Mouse (Mus musculus) kidney, adult 2 months (tissue): Measurements from ENCODE around the gene Adgrg1. TPM values are rescaled to one million over a fixed set of nuclear protein-coding genes. Genes with fewer than 3 reads are reported as not detected.
"Not testable (repeated sequence)": the region's sequence is repeated elsewhere in the genome, so short reads cannot be mapped to it uniquely, and the experiment has no call there.

ENCODE experiments used
- DNase-seq: peaks from one replicate; pipeline ENCODE4 v3.0.0; 2021
- H3K27ac ChIP-seq: fragments of 200-500 bp; 2 replicates; pipeline ENCODE4 v1.5.1; 2012; ENCODE audit warnings: low read depth, low read length, control low read depth, inconsistent platforms; ENCODE audit not compliant: insufficient read depth
- H3K27me3 ChIP-seq: fragments of 200-500 bp; replicated peaks from 2 replicates; pipeline ENCODE4 v1.6.1; 2012; ENCODE audit warnings: mild to moderate bottlenecking, moderate library complexity, low read length, inconsistent platforms; ENCODE audit not compliant: control insufficient read depth, insufficient read depth
- H3K36me3 ChIP-seq: fragments of 200-500 bp; 2 replicates; pipeline ENCODE4 v1.6.1; 2012; ENCODE audit warnings: mild to moderate bottlenecking, moderate library complexity, low read length, inconsistent platforms; ENCODE audit not compliant: control insufficient read depth, insufficient read depth
- H3K4me1 ChIP-seq: fragments of 200-500 bp; 2 replicates; pipeline ENCODE4 v1.6.1; 2011; ENCODE audit warnings: low read length; ENCODE audit not compliant: control insufficient read depth, insufficient read depth
- H3K4me3 ChIP-seq: fragments of 200-500 bp; 2 replicates; pipeline ENCODE4 v1.5.1; 2011; ENCODE audit warnings: mild to moderate bottlenecking, low read depth, low read length, control low read depth; ENCODE audit not compliant: insufficient read depth
- CTCF ChIP-seq: fragments of 200-500 bp; conservative IDR thresholded peaks from 2 replicates; pipeline ENCODE4 v1.5.1; 2011; ENCODE audit warnings: low read depth, mild to moderate bottlenecking, control low read depth, low read length, moderate library complexity, mixed read lengths; ENCODE audit not compliant: insufficient read depth, insufficient read length
- POLR2A ChIP-seq: fragments of 200-500 bp; IDR thresholded peaks from one replicate; pipeline ENCODE4 v1.6.1; 2011; ENCODE audit warnings: low read depth, low read length, control low read depth
- WGBS: fragments of 180-500 bp; shearing (Covaris S2); methylation state at CpG from one replicate; pipeline ENCODE4 v1.1.7; 2018; 5-methylcytosine and 5-hydroxymethylcytosine counted together
- polyA plus RNA-seq: library from polyadenylated mRNA; depleted of rRNA; stranded (reverse); fragments of >200 nt; gene quantifications from 2 replicates; pipeline ENCODE4 v1.2.3, GENCODE M21; 2012

Adgrg1 gene
- polyA plus RNA-seq, 1 experiment: 342 TPM

GRCm38 (mm10) chr8:95025421-95025820 lies 50.9 kb downstream of the Adgrg1 start:
- TF ChIP-seq POLR2A (no peak), CTCF (peak; percentile 51)
- no peaks in the 10 kb centered on the region for H3K27me3 ChIP-seq
- peak; percentile 34 for DNase-seq
- H3K4me1 ChIP-seq: no peaks in the 10 kb centered on the region
- no peak overlapping the region for H3K4me3 ChIP-seq
- 82% methylated on average over 2 of the region's 2 CpGs for WGBS
- H3K36me3 ChIP-seq: no peaks in the 10 kb centered on the region
- H3K27ac ChIP-seq: no peak overlapping the region

GRCm38 (mm10) chr8:95028391-95028790 lies 53.8 kb downstream of the Adgrg1 start:
- not testable (repeated sequence) for H3K36me3 ChIP-seq, H3K4me3 ChIP-seq, H3K27ac ChIP-seq, H3K4me1 ChIP-seq, H3K27me3 ChIP-seq, DNase-seq
- 61% methylated on average over 7 of the region's 7 CpGs for WGBS

GRCm38 (mm10) chr8:95037106-95037925 lies 62.8 kb downstream of the Adgrg1 start:
- DNase-seq: peak; percentile 43
- Histone ChIP-seq H3K27ac (no peak overlapping the region), H3K27me3 (no peaks in the 10 kb centered on the region), H3K4me3 (no peak overlapping the region), H3K36me3 (no peaks in the 10 kb centered on the region), H3K4me1 (peaks cover 4% of the 10 kb centered on the region; the same call in 1 of the 2 replicates)
- TF ChIP-seq POLR2A (no peak), CTCF (no peak)
- WGBS: 51% methylated on average over 7 of the region's 7 CpGs

- TF ChIP-seq POLR2A: no peak
- TF ChIP-seq CTCF: no peak
- no peak overlapping the region for H3K4me3 ChIP-seq
These were observed 67.6 kb downstream of the Adgrg1 start for GRCm38 (mm10) chr8:95041883-95042784.

GRCm38 (mm10) chr8:95044811-95045210 lies 70.3 kb downstream of the Adgrg1 start:
- H3K36me3 ChIP-seq: no peaks in the 10 kb centered on the region
- TF ChIP-seq CTCF (no peak), POLR2A (no peak)
- DNase-seq: no peak
- no peak overlapping the region for H3K27ac ChIP-seq
- no peaks in the 10 kb centered on the region for H3K27me3 ChIP-seq
- no peak overlapping the region for H3K4me3 ChIP-seq
- 82% methylated on average over 4 of the region's 4 CpGs for WGBS
- peaks cover 8% of the 10 kb centered on the region; the same call in 1 of the 2 replicates for H3K4me1 ChIP-seq

More at GRCm38 (mm10) chr8:95041883-95042784, 67.6 kb downstream of the Adgrg1 start:
- Histone ChIP-seq H3K27ac (peak overlapping the region; percentile 62; the same call in 1 of the 2 replicates), H3K27me3 (no peaks in the 10 kb centered on the region), H3K36me3 (no peaks in the 10 kb centered on the region), H3K4me1 (peaks cover 8% of the 10 kb centered on the region; the same call in 1 of the 2 replicates)
- peak; percentile 56 for DNase-seq
- 45% methylated on average over 6 of the region's 6 CpGs for WGBS

- Histone ChIP-seq H3K27me3 (no peaks in the 10 kb centered on the region), H3K27ac (no peak overlapping the region), H3K4me3 (no peak overlapping the region), H3K4me1 (peaks cover 7% of the 10 kb centered on the region; the same call in 1 of the 2 replicates), H3K36me3 (no peaks in the 10 kb centered on the region)
- TF ChIP-seq POLR2A (no peak), CTCF (no peak)
- DNase-seq: no peak
- WGBS: 62% methylated on average over 3 of the region's 3 CpGs
These were observed 72.4 kb downstream of the Adgrg1 start for GRCm38 (mm10) chr8:95046982-95047381.
